Mouse (Mus musculus) small intestine, adult 10 weeks (tissue): ENCODE measurements around the gene Lrriq1. TPM values are rescaled to one million over a fixed set of nuclear protein-coding genes. Genes with fewer than 3 reads are reported as not detected.

Source experiments
- polyA plus RNA-seq: library from polyadenylated mRNA; stranded (reverse); fragments of 350-450 nt; fragmentation: Illumina TruSeq; extraction: RNeasy Lipid Tissue Mini Kit (QIAGEN cat#74804); gene quantifications from one replicate; pipeline ENCODE4 v1.2.3, GENCODE M21; 2014; ENCODE audit warnings: low replicate concordance

The Lrriq1 gene
- 0.22 TPM for polyA plus RNA-seq

GRCm38 (mm10) chr10:103235707-103236459, at the start of gene Lrriq1:
TSS of gene Lrriq1 (minus strand) at chr10:103236322.

GRCm38 (mm10) chr10:103029730-103030490, 206.2 kb downstream of the Lrriq1 start, which contains the start of gene Alx1:
TSS of gene Alx1 (minus strand) at chr10:103030215.

Other genes with a start within 250 kb of the Lrriq1 start
- not detected for gene Alx1, start 206.1 kb downstream of the Lrriq1 start, polyA plus RNA-seq
- 0.45 TPM for gene Slc6a15, start 131.5 kb upstream of the Lrriq1 start, polyA plus RNA-seq